Mouse (Mus musculus): ENCODE data around the gene Galnt12. TPM values are rescaled to one million over a fixed set of nuclear protein-coding genes. Genes with fewer than 3 reads are reported as not detected.

Gene Galnt12
- polyA plus RNA-seq (2012; ENCODE audit: low replicate concordance): 1.6 and 2.9 TPM in 2 replicates

GRCm38 (mm10) chr4:47091493-47092386, at the start of gene Galnt12:
Gene Galnt12 (plus strand): TSS chr4:47091909.

GRCm38 (mm10) chr4:47056791-47057509, 34.8 kb upstream of the Galnt12 start, which contains the start of gene Anks6:
Gene Anks6 (minus strand): TSS chr4:47057427.

Other genes with a start within 250 kb of the Galnt12 start
- 0.03 TPM in 1 of 2 replicates, not detected in the other for gene Gabbr2, start 100.0 kb upstream of the Galnt12 start, polyA plus RNA-seq (2012; ENCODE audit: low replicate concordance)
- 0.42 and 0.52 TPM in 2 replicates for gene Anks6, start 34.5 kb upstream of the Galnt12 start, polyA plus RNA-seq (2012; ENCODE audit: low replicate concordance)
- gene Col15a1, start 116.3 kb downstream of the Galnt12 start, polyA plus RNA-seq (2012; ENCODE audit: low replicate concordance): 0.74 and 0.75 TPM in 2 replicates